Mouse (Mus musculus) kidney, adult 9 months (tissue): ENCODE results near the gene Tmed1.
A peak's percentile ranks its signal among the peaks of the same experiment; 100 is the strongest.
"Not testable (repeated sequence)": the region's sequence is repeated elsewhere in the genome, so short reads cannot be mapped to it uniquely, and the experiment has no call there.

Source experiments
- DNase-seq: peaks from one replicate; pipeline ENCODE4 v3.0.0; 2022

The Tmed1 gene

DNA sequence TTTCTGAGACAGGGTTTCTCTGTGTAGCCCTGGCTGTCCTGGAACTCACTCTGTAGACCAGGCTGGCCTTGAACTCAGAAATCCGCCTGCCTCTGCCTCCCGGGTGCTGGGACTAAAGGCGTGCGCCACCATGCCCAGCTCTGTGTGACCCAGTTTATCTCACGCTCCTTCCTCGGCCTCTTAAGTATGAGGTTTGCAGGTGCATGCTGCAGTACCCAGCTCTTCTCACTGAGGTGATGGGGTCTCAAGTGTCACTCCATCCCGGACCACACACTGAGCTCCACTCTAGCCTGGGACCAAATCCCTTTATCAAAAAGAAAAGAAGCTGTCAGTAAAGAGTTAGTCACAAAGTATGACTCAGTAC, 45.5 kb downstream of the Tmed1 start:
- DNase-seq: not testable (repeated sequence)

DNA sequence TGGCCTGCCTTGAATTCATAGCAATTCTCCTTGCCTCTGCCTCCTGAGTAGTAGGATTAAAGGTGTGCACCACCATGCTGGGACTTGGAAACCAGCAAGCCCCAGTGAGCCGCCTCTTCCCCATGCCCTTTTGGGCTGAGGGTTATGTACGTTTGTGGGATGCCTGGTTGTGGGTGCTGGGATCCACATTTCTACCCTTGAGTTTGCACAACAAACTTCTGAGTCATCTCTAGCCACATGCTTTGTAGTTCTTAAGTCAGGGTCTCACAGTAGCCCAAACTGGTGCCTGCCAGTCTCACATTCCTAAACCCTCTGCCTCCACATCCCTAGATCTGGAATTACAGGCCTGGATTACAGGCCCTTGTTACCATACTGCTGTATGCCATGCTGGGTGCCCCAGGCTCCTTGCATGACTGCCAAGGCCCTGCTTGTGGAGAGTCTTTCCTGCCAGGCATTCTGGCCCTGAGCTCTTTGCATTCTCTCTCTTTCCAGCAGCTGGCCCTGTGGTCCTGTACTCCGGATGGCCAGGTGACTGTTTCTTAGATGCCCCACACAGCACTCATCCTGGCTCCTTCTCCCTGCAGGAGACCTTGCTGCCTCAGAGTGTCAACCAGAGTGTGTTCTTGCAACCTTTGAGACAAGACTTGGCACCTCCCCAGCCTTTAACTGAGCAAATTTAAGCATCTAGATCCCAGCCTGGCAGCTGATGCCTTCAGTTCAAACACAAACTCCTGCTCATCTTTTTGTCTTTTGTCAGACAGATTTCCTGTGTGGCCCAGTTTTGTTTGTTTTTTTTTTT, 46.1 kb downstream of the Tmed1 start:
- DNase-seq: peak; percentile 42

DNA sequence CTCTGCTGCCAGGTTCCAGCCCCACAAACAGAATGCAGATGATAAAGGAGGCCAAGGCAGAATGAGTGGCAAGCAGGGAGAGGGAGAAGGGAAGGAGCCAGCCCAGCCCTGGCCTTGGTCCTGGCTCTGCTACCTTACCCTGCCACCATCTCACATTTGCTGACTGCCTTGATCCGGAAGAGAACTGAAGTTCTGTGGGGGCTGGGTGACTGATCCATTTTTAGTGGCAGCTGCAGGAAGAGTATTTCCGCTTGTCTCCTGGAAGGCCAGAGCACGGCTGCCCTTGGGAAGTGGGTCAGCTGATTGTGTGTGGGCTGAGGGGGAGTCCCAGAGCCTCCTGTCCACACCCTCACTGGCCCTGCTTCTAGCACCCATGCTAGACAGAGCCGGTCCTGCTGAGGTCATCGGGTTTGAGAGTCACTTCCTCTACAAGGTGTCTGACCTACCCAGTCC, 46.9 kb downstream of the Tmed1 start:
- peak; percentile 76 for DNase-seq

DNA sequence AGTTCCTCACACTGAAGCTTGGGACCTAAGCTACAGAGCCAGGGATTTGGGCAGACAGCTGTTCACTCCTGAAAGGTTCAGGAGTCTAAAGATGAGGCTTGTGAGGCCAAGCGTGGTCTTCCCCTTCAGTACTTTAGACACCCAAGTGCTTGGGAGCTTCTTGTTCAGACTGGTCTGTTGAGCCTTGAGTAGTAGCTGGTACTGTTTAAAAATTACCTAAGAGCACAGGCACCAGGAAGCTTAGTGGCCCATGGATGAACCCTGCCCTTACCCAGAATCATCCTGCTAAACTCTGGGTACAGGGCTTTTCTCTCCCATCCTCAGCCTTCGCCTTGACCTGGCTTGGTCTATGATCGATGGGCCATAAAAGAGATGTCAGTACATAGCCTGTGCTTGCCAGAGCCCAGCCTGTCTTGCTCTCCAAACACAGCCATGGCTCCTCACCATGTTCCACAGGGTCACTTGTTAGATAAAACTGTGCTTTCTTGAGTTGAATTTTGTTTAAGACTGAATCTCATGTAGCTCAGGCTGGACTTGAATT, 49.6 kb downstream of the Tmed1 start:
- peak; percentile 80 for DNase-seq

DNA sequence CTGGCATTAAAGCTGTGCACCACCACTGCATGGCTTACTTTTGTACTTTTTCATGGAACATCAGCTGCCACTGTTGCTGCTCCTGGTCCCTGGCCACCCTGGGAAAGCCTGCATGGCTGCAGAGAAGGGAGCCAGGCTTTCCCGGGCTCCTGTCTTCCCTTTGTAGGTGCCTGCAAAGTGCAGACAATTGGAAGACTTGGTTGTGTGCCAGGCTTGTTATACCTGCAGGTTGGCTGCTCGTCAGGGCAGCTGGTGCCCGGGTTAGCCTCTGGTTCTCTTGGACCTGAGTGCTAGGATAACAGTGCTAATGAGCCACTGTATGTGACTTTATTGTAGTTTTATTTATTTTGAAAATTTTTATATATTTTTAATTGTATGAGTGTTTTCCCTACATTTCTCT, 51.2 kb downstream of the Tmed1 start:
- DNase-seq: no peak
